Mouse (Mus musculus): ENCODE results near the gene Asb11.
A peak's percentile ranks its signal among the peaks of the same experiment; 100 is the strongest.

Asb11 gene

GRCm38 (mm10) chrX:164436709-164437108 is at the start of gene Asb11:
TSS of gene Asb11 (plus strand) at chrX:164436994.
- DNase-seq, result no peak

- no peak for DNase-seq
These were observed 42.7 kb upstream of the Asb11 start for GRCm38 (mm10) chrX:164394091-164394490.

- DNase-seq, result no peak
These were observed 38.3 kb upstream of the Asb11 start for GRCm38 (mm10) chrX:164398456-164398855.

- DNase-seq, result no peak
These were observed 31.6 kb upstream of the Asb11 start for GRCm38 (mm10) chrX:164405080-164405649.

GRCm38 (mm10) chrX:164406133-164407022 is 30.4 kb upstream of the Asb11 start:
- no peak for DNase-seq

- DNase-seq, result no peak
These were observed 28.4 kb upstream of the Asb11 start for GRCm38 (mm10) chrX:164408301-164408927.

- no peak for DNase-seq
These were observed 26.2 kb upstream of the Asb11 start for GRCm38 (mm10) chrX:164410562-164410961.

GRCm38 (mm10) chrX:164416803-164417202 is 20.0 kb upstream of the Asb11 start:
- DNase-seq, result no peak

- no peak for DNase-seq
These were observed 18.8 kb upstream of the Asb11 start for GRCm38 (mm10) chrX:164418008-164418407.

- peak; percentile 86 to 92 for DNase-seq
These were observed 17.3 kb upstream of the Asb11 start, which contains the start of gene Piga for GRCm38 (mm10) chrX:164419471-164419939. TSS of gene Piga (plus strand) at chrX:164419787.

GRCm38 (mm10) chrX:164419955-164420354 is 16.8 kb upstream of the Asb11 start:
- no peak for DNase-seq

- DNase-seq, result no peak
These were observed 16.3 kb upstream of the Asb11 start for GRCm38 (mm10) chrX:164420518-164420917.

GRCm38 (mm10) chrX:164424821-164425220 is 12.0 kb upstream of the Asb11 start:
- no peak for DNase-seq

GRCm38 (mm10) chrX:164427295-164427694 is 9.5 kb upstream of the Asb11 start:
- DNase-seq, result no peak

GRCm38 (mm10) chrX:164428224-164428623 is 8.6 kb upstream of the Asb11 start:
- no peak for DNase-seq

- no peak for DNase-seq
These were observed 6.2 kb upstream of the Asb11 start for GRCm38 (mm10) chrX:164430621-164431020.

- no peak for DNase-seq
These were observed 5.7 kb upstream of the Asb11 start for GRCm38 (mm10) chrX:164431133-164431532.

- DNase-seq, result no peak
These were observed 5.3 kb upstream of the Asb11 start for GRCm38 (mm10) chrX:164431541-164431940.

- no peak for DNase-seq
These were observed 4.1 kb upstream of the Asb11 start for GRCm38 (mm10) chrX:164432682-164433081.

GRCm38 (mm10) chrX:164439462-164439861 is 2.7 kb downstream of the Asb11 start:
- no peak for DNase-seq

- peak in 1 of 2 experiments; percentile 8 for DNase-seq
These were observed 3.3 kb downstream of the Asb11 start for GRCm38 (mm10) chrX:164440140-164440539.

GRCm38 (mm10) chrX:164440703-164441102 is 3.9 kb downstream of the Asb11 start:
- no peak for DNase-seq

- no peak for DNase-seq
These were observed 4.5 kb downstream of the Asb11 start for GRCm38 (mm10) chrX:164441306-164441705.

GRCm38 (mm10) chrX:164445601-164446000 is 8.8 kb downstream of the Asb11 start:
- DNase-seq, result no peak
